Mouse (Mus musculus) T-helper 2 cell (primary cell): Measurements from ENCODE around the gene Tcp11l2.

ENCODE experiments used
- in situ Hi-C: fragments of 300-600 bp; cut with MboI, MseI; formaldehyde crosslinking; loops from one replicate; pipeline ENCODE4 v1.15.1; 2025; ENCODE audit warnings: high pct_unique_total_duplicates

Gene Tcp11l2

DNA sequence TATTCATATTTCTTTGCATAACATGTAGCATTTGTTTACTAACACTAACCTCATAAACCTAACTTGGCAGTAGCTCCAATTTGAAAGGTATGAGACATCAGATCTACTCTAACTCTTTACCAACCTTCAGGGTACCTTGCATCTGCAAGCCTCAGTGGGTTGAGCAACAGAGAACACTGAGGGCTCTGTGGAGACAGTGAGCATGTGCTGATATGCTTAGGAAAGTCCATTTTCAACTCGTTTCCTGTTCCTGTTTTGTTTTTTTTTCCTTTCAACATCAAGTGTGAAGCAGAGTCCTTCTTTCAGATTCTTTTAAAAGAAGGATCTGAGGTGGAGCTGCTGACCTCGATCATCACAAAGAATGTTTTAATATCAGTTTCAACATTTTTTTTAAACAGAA lies 20.3 kb upstream of the Tcp11l2 start:
- in situ Hi-C loops = no loop called here

DNA sequence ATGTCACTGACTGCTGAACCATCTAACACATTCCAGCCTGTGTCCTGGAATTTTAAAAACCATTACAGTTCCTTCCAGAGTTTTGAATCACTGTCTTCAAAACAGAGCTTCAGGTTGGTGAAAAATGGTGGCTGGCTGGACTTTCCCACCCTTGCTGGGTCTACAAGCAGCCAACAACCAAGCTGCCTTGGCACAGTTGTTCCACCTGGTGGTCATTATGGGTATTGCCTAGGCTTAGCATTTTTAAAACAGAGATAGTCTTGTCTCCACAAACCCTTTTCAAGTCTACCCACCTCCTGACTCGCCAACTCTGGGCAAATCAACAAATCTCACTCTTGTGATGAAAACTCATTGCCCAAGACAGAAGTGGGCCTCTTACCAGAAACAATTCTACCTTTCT lies 17.9 kb upstream of the Tcp11l2 start:
- in situ Hi-C loops = no loop called here

DNA sequence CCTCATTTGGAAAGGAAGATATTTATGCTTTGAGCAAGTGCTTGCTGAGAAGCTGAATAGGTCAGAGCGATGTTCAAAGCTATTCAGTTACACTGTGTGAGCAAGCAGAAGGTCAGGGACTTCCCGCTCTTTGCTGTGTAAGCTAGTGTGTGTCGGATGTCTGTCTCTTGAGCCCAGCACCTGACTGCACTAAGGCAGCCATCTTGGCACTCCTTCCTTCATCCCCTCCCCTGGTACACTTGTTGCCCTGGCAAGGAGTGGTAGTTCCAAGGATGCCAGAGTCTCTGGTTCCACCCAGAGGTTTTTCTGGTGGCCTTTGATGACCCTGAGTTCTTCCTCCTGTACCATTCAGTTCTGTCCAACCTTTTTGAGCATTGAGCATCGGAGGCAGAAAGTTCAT lies 16.4 kb upstream of the Tcp11l2 start:
- in situ Hi-C loops = no loop called here

DNA sequence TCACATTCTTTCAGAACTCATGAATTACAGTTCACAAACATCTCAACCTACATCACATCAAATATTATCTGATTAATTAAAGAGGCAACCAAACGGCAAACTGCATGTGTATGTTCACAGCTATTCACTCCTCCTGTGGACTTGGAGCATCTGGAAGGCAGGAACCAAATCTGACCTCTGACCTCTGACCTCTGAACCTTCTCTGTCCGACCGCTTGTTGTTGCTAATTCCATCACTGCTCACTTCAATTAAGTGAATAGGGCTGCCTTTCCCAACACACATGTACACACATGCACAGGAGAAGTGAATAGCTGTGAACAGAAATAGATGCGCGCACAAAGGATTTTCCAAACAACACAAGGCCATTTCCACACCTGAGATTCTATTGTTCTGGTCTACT lies 14.3 kb upstream of the Tcp11l2 start:
- in situ Hi-C loops = no loop called here

DNA sequence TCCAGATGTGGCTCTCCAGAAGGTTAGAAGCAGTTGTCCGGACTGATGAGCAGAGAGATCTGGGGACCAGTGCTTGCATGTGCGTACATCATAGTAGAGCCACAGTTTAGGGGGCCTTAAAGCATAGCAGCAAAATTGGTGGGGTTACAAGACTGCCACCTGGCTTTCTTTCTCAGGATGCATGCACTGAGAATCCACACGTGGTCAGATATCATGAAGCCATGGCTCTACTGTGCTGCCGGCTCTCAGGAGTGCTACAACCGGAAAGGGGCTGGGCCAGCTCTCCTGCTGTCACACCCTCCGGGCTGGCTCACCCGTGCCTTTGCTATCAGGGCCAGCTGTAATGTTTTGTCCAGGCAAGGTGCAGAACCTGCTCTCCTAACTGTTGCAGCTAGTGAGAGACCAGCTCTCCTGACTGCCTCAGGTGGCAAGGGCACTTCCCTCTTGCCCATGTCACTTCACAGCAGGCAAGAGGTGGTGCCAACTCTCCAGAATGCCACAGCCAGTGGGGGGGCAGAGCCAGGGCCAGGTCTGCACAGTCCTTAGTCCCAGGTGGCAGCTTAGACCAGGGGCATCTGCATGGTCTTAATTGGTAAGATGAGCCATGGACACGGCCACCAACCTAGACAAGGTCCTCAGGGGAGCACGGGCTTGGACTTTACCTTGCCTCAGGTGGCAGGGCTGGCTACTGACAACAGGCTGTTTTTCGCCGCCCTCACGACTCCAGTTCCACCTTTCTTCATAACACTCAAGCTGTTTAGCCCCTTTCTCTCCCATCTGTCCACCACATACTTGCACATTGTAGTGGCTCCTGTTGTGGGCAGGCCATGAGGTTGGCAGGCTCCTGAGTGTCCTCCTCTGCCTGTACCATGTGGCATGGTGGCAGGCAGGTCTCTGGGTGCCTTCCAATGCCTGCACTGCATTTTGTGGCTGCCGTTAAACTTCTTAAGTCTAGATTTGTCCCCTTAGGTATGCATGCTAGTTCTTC lies 13.6 kb upstream of the Tcp11l2 start:
- in situ Hi-C loops = no loop called here

DNA sequence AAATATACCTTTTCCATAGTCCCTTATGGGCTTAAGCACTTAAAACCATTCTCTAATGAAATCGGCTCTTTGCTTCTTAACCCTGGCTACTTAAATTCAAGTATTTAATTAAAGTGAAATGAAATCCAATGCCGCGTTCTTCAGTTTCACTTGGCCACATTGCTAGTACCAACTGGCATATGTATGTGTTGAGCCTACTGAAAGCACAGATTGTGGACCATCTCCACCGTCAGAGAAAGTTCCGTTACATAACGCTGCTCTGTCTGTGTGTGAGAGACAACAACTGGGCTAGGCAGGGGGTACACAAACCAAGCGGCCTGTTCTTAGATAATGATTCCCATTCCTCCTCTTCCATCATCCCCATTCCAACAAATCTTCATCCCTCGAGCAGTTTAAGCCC lies 12.0 kb upstream of the Tcp11l2 start:
- in situ Hi-C loops = no loop called here

DNA sequence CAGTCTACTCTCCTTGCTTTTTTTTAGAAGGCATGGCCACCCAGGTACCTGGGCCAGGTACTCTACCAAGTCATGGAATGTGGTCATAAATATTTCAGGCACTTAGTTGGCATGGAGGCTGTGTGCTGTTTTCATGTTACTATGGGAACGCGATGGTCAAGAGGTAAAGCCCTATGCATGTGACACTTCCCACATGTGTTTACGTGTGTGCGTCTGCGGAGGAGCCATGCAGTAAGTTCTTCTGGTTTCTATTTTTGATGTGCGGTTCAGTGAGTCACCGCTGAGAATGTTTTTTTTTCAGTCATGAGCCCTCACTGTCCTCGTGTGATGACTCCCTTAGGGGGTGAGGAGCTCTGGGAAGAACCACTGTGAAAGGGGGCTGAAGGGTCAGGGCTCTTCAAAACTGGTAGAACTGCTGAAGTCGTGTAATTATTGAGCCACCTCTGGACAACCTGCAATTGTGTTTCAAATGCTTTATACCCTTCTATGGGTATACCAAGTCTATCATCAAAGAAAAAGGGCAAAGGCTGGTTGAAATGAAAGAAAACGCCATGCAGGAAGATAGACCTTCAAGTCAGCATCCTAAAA lies 5.3 kb upstream of the Tcp11l2 start:
- in situ Hi-C loops = no loop called here

DNA sequence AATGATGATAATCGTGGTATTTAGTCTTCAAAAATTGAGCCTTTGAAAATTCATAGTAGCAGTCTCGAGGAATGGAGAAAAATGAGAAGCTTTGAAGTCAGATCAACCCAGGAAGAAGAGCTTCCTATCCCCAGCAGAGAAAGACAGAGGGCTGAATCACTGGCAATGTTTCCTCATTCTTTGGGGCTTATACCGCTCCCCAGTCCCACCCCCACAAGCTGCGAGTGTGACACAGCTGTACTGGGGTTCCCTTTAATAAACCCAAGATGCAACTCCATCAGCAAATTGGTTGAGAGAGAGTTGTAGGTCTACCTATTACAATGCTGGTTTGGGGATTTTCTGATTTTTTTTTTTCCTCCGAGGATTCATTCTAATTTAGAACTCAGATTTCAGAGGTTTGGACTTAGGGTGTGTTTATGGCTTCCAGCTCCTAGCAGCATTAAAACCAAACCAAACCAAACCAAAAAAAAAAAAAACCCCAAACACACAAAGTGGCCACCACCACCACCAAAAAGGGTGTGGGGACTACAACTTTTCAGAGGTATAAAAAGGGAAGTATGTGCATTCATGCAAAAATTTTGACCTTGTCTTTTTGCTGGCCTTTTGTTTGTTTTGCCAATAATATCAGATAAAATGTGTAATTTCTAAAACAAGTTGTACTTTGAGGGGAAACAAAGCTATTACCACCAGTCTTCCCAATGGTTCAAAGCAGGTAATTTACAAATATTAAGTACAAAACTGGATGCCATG lies 2.6 kb upstream of the Tcp11l2 start:
- in situ Hi-C loops = no loop called here

DNA sequence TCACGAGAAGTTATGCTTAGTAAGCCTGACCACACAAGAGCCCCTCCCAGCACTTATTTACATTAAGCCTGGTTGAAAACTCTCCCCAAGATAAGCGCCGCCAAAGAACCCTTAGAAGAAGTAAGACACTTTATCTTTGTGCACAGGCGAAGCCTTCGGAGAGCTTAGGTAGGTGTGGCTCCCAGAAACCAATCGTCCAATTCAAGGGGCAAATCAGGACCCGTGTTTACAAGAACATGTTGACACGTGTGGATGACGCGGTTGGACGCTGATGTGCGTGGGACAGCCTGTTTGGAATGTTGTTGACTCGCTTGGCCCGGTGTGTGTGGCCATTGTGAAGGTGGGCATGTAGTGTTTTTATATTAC lies 414 bp upstream of the Tcp11l2 start:
- in situ Hi-C loops = no loop called here

DNA sequence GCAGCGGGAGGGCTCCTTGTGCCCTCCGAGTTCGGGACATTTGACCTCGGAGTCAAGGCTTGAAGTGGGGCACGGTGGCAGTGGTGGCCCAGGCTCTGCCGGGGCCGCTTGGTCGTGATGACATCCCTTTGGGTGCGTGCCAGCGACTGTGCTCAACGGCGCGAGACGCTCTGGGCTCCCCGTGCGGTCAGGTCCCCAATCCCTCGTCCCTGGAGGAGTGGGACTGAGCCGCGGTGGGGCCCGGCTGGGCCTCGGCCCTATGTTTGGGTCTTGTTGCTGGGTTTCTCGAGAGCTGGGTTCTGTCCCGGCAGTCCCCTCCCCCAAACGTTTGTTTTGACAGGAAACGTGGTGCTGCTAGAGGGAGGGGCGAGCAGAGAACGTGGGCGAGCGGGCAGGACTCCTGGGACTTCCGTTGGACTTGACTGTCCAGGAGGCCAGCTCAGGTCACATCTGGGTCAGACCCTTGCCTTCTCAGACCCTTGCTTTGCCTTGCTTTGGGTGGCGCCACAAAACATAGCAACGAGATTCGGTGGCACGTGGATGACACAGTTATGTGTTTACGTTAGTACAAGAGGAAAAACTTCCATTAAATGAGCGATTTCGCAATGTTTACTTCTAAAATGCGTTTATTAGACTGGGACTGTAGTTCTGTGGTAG lies 773 bp downstream of the Tcp11l2 start:
- in situ Hi-C loops = no loop called here

DNA sequence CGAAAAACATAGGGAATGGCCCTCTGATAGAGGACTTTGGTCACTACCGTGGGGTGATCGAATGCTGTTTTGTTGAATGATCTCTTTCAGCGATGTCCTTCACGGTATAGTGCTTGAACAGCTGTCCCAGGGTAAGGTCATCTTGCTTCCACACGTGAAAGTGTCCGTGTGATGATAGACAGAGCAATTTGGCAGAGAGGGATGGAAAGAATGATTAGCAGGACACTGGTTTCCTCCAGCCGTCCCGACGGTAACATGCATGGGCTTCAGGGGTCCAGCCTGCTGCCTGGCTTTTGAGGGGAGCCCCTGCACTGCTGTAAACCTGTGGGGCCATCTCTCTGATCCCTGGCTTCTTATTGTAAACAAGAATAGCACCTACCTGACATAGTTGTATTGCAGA lies 2.3 kb downstream of the Tcp11l2 start:
- in situ Hi-C loops = no loop called here

DNA sequence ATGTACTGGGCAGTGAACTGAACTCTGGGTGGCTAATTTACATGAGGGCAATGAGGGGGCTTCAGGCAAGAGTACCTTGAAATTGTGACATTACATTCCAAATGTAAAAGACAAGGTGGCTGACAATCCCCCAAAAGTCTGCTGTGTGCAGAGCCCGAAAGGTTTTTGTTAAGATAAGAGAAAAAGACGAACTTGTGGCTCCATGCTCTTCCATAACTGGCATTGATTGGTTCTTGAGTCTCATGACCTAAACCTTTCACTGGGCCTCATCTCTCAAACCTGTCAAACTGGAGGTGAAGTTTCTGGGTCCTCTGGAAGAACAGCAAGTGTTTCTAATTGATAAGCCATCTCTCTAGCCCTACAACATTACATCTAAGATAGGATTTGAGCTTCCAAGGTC lies 3.1 kb downstream of the Tcp11l2 start:
- in situ Hi-C loops = no loop called here

DNA sequence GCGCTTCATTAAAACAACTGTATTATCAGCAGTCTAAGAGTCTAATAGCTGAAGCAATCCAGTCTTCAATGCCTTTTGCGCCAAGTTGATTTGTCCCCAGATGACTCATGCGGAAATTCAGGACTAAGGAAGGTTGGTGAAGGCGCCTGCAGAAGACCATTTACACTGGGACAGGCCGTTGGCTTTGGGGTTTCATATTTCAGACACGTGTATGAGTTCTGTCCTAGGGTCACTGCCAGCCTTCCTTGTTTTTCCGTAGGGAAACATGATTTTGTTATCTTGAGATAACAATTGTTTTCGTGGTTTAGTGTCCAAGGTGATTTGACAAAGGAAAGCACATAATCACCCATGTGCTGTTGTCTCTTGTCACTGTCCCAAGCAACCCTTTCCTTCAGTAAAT lies 4.8 kb downstream of the Tcp11l2 start:
- in situ Hi-C loops = no loop called here

DNA sequence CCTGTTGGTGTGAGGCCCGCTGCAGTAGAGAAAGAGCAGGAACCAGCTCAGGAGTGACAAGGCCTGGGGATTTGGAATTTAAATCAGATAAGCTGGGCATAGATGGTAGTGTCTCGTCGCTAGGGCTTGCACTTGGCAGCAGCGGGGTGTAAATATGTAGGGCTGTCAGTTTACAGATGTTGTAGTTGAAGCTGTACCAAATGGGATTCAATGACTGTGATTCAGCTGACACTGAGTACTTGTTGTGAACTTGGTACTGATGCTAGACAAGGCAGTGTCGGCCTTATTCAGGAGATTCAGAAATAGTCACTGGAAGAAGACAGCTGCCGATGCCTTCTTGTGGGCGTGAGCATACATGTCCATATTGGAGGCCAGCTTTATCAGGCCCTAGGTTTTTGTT lies 5.8 kb downstream of the Tcp11l2 start:
- in situ Hi-C loops = no loop called here

DNA sequence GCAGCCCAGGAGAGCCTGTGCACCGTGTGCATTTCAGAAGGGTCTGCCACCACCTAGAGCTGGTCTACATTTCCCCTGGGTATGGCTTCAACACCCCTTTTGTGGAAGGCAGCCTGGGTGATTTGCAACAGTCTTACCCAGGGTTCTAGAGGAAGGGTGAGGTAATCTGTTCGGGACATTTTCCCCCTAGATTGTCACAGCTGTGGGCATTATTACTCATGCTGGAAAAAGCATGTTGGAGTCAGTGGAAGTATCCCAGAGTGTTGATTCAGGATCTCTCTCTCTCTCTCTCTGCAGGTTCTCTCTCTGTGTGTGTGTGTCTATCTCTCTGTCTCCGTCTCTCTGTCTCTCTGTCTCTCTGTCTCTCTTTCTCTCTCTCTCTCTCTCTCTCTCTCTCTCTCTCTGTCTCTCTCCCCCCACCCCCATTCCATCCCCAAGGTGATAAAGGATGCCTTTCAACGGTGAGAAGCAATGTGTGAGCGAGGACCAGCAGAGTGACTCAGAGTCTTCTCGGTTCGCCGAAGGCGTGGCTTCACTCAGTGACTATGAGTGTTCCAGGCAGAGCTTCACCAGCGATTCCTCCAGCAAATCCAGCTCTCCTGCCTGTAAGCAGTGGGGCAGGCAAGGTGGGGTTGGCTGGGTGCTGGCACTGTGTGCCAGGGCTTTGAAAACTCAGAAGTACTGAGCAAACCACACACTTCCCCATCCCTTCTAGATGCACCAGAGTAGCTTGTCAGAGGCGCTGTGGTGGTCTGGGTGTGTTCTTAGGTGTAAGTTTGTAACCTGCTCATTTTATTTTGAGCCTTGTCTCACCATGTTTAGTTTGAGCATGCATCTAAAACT lies 8.2 kb downstream of the Tcp11l2 start:
- in situ Hi-C loops = no loop called here

DNA sequence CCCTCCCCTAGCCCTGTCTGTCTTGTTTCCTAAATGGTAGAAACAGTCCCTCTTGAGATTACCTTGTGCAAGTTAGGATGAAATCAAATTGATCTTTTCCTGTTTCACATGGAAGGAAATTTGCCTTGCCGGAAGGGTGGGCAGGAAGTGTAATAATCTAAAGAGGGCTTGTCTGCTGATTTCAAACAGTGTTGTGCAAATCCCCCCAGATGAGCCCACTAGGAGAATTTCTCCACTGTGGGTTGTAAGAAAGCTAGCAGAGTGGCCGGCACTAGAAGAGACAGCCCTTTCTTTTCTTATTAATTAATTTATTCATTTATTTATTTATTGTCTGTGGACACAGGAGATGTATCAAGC lies 8.8 kb downstream of the Tcp11l2 start:
- in situ Hi-C loops = no loop called here

DNA sequence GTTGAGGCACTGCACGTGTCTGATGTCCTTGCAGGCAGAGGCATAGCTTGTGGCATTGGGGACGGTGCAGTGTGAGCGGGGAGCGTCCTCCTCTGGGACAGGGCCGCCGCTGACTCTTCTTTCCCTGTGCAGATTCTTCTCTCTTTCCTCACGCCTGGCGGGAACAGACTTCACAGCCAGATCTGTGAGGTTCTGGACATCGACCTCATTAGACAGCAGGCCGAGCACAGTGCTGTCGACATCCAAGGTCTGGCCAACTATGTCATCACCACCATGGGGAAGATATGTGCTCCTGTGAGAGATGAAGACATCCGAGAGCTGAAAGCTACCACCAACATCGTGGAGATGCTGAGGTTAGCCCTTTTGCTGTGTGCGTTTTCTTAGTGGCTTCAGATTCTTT lies 14.5 kb downstream of the Tcp11l2 start:
- in situ Hi-C loops = no loop called here

DNA sequence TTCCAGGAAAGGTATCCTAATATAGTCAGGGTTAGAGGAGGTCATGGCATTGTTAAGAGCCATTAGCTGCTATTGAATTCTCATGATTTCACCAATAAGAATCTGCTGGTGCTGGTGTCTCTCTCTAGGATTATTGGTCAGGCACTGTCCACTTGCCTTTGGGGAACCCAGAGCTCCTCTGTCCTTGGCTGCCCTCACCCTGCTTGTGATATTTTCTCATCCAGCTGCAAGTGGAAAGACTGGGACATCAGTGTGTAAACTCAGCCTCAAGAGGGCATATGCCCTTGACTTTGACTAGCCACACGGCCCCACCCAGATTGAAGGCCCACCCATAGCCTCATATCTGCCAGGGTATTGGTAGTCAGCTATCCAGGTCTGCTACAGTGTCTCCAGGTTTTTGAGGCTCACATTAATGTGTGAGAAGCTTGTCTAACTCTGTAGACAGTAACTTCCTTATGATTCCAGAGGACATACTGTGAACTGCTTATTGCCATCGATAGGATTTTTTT lies 15.3 kb downstream of the Tcp11l2 start:
- in situ Hi-C loops = no loop called here

DNA sequence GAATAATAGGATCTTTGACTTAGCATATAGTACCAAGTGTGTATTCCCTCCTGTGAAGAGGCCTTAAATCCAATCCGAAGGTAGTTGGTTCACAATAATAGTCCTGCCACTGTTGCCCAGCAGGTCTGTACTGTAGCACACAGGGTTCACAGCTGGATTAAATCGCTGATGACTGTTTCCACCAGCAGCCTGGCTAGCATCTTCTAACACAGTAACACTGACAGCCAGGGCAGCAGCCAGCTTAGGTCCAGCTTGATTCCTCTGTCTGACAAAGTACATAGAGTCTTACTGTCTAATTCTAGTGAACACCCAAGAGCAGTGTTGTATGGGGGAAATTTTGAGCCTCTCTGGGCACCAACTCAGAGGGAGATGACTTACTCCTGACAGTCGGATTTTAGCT lies 16.3 kb downstream of the Tcp11l2 start:
- in situ Hi-C loops = no loop called here

DNA sequence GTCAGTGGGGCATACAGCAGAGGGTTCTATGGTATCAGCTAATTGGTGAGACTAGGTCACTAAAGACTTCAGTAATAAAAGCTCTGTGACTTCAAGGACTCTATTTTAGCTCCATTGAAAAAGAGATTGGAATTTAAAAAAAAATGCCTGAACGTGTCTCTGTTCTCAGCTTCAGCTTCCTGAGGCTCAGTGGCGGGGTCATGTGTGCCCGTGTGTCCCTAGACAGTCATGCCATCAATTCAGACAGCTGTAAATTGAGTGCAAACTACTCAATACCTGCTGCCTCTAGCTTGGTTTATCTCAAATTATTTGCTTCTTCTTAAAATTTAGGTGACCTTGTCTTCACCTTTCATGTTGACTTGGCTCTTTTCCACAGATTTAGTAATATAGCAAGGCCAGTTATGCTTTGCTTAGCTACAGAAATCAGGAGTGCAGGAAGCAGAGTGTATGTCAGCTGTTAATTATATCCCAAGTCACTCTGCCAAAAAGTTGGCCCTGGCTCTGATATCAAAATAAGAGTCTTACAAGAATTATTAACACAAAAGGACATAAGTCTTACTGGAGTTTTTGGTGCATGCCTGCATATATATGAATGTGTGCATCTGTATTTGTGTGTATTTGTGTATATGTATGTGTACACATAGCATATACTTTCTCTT lies 20.8 kb downstream of the Tcp11l2 start:
- in situ Hi-C loops = no loop called here

DNA sequence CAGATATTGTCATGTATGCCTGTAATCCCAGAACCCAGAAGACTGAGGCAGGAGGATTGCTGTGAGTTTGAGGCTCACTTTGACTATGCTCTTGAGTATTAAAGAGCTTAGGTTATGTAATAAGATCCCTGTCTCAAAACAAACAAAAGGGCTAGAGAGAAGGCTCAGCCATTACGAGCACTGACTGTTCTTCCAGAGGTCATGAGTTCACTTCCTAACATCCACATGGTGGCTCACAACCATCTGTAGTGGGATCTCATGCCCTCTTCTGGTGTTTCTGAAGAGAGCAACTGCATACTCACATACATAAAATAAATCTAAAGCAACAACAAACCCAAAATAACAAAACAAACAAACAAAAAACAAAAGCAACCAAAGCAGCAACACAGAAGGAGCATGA lies 21.7 kb downstream of the Tcp11l2 start:
- in situ Hi-C loops = no loop called here
